Mouse (Mus musculus) heart, postnatal 4 days (tissue): ENCODE results near the gene Igfbp1. TPM values are rescaled to one million over a fixed set of nuclear protein-coding genes. Genes with fewer than 3 reads are reported as not detected.

Source experiments
- DNase-seq: peaks from one replicate; pipeline ENCODE4 v3.0.0; 2021
- total RNA-seq, 2 experiments: library from RNA; stranded (reverse); gene quantifications; 2 replicates each; pipeline ENCODE4 v1.2.3; 2021

The Igfbp1 gene
- total RNA-seq, 2 experiments from 2014 or later: not detected

- DNase-seq: no peak
Observed at GRCm38 (mm10) chr11:7234981-7235609, 37.5 kb downstream of the Igfbp1 start.

DNA sequence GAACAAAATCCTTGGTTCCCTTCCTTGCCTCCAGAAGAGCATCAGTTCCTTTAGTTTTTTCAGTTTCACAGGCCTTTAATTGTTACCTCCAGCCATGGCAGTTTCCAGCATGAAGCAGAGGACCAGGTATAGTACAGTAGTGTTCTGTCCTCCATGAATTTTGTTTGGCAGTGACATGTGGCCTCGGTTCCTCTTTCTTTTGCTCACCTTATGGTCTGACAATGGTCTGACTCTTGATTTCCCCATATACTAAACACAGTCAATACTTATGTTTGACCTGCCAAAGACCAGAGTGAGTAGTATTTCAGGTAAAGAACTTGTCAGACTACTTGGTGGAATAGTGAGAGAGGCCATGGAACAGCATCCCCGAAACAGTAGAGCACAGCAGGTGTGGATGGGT, 39.2 kb downstream of the Igfbp1 start:
- no peak for DNase-seq

DNA sequence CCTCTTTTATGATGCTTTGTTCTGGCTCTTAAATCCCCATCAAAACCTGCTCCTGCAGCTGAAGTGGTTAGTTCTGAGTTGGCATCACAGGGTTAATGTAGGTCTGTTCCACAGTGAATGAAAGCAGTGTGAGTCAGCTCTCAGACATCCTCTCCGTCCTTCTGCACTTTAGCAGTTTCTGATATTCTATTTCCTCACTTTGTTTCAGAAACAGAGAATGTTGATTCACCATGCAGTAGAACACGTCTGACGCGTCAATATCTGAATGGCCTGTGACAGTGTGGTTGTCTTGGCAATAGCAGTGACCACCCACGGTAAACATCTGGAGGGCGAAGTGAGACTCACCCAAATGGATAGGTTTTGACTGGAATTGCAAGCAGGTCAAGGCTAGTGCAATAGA, 40.1 kb downstream of the Igfbp1 start:
- DNase-seq: no peak

GRCm38 (mm10) chr11:7238546-7238945, 41.0 kb downstream of the Igfbp1 start:
- DNase-seq: no peak

DNA sequence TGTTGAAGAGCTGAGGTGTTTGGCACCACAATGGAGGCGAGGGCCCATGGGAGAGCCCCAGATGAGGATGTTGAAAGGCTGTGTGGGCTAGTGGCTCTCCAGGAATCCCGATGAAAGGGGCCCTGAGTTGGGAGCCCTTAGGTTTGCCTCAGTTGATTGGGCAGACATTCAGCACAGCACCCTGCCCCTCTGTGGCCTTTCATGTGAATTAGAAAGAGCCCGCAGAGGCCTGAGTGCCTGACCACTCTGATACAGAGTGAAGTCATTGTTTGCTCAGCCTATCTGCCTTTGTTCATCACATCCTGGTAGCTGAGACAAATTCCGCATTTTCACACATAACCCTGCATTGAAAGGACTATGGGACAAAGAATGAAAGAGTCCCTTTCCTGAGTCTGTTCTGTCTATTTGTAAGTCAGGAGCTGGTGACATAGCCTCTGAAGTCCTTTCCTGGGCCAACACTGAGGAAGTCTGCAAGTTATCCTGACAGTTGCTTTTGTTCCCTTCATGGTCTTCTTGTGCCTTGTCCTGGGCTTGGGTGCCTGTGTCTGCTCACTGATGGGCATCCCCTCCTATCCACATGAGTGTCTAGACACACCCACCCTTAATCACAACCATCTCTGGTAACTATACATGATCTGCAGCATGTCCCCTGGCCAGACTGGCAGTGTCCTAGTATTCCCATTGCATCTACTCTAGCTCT, 41.6 kb downstream of the Igfbp1 start:
- no peak for DNase-seq

- no peak for DNase-seq
Observed at GRCm38 (mm10) chr11:7244782-7245181, 47.2 kb downstream of the Igfbp1 start.

- DNase-seq: no peak
Observed at GRCm38 (mm10) chr11:7250415-7250814, 52.8 kb downstream of the Igfbp1 start.

- DNase-seq: no peak
Observed at GRCm38 (mm10) chr11:7250870-7251269, 53.3 kb downstream of the Igfbp1 start.

Other genes starting within 250 kb of the Igfbp1 start
- gene Adcy1, start 134.3 kb upstream of the Igfbp1 start, total RNA-seq: 1 to 10 TPM; 2.6 to 2.8 TPM
- not detected for gene Gm11985, start 9.2 kb upstream of the Igfbp1 start, total RNA-seq
- 10 to 100 TPM; 19.2 to 23.6 TPM for gene Igfbp3, start 16.1 kb downstream of the Igfbp1 start, total RNA-seq